Mouse (Mus musculus): ENCODE measurements at regions not wholly inside any gene's neighbourhood (a gene's known extent, or its start where the extent isn't known, plus 50 kb on each side); places are given as distances from the start of the nearest gene placed in this dataset.

DNA sequence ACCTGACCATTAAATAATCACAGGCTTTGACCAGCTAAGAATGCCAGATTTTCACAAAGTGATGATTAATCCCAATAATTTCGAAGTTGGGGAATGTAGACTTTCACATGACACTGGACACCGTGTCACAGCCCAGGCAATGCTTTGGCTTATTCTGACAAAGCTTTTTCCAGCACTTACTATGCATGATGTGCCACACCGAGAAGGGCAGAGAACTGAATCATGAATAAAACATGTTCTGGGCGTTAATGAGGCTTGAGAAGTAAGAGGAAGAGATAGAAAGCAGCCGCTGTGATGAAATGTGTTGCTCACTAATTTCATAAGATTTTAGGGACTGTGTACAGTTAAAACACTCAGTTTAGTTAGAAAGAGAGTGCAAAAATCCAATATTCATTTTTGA lies 326.8 kb downstream of the Csnka2ip start:
- no peak for DNase-seq (ENCODE audit: low spot score in 2 of 2)
- no peak overlapping the region for H3K4me3 ChIP-seq
- no peak for TF ChIP-seq CTCF (conservative IDR thresholded peaks at IDR 0.05)
- no peak overlapping the region for H3K27ac ChIP-seq

GRCm38 (mm10) chr16:64264960-64265736 lies 337.1 kb downstream of the Csnka2ip start:
- peak overlapping the region; percentile 37 for H3K4me3 ChIP-seq
- peak; percentile 36 to 52 for DNase-seq (ENCODE audit: low spot score in 2 of 2)
- TF ChIP-seq CTCF (conservative IDR thresholded peaks at IDR 0.05), result no peak
- 0 out of 2 replicates have a peak overlapping the region, but pooled peaks have one; percentile 23 for H3K27ac ChIP-seq

DNA sequence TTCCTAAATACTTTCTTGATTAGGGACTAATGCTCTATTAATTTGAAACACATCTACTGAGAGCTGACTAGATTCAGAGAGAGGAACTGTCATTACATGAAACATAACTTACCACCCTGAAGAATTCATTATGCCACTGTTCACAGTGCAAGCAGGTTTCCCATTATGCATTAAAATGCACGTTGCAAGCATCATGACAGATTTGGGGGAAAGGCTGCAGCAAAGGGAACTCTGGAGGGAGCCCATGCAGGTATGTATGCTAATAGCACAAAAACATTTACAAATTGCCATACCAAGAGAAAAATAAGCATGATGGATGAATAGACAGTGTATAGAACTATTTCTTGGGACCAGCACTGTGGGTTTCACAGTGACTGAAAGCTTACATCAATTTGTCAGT lies 351.1 kb downstream of the Csnka2ip start:
- no peak for DNase-seq (ENCODE audit: low spot score in 2 of 2)
- Histone ChIP-seq H3K27ac (no peak overlapping the region), H3K4me3 (no peak overlapping the region)
- TF ChIP-seq CTCF (conservative IDR thresholded peaks at IDR 0.05), result no peak

GRCm38 (mm10) chr16:64248743-64249142 lies 353.5 kb downstream of the Csnka2ip start:
- no peak for DNase-seq (ENCODE audit: low spot score in 2 of 2)
- no peak overlapping the region for H3K4me3 ChIP-seq
- H3K27ac ChIP-seq, result no peak overlapping the region
- no peak for TF ChIP-seq CTCF (conservative IDR thresholded peaks at IDR 0.05)

GRCm38 (mm10) chr16:64245942-64246341 lies 356.3 kb downstream of the Csnka2ip start:
- Histone ChIP-seq H3K27ac (no peak overlapping the region), H3K4me3 (no peak overlapping the region)
- no peak for TF ChIP-seq CTCF (conservative IDR thresholded peaks at IDR 0.05)
- no peak for DNase-seq (ENCODE audit: low spot score in 2 of 2)

DNA sequence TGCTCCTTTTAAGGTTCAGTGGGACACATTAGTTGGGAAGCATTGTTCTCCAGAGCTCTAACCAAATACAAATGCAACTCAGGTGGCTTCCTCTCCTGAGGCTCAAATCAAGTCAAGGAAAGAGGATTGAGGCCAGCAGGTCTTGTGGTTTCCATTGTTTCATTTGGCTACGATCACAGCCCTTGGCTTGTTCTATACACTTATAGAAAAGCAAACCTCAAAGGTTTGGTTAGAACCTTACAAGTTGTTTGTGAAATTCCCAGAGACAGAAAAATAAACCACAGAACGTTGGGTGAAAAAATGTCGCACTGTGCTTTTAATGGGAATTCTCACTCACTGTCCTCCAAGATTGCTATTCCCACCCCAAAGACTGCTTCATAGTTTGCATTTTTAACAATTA lies 360.4 kb upstream of the Epha3 start:
- Histone ChIP-seq H3K27ac (no peak overlapping the region), H3K4me3 (no peak overlapping the region)
- no peak for TF ChIP-seq CTCF (conservative IDR thresholded peaks at IDR 0.05)
- DNase-seq (ENCODE audit: low spot score in 2 of 2), result no peak

- Histone ChIP-seq H3K27ac (no peak overlapping the region), H3K4me3 (no peak overlapping the region)
- TF ChIP-seq CTCF (conservative IDR thresholded peaks at IDR 0.05), result no peak
- no peak for DNase-seq (ENCODE audit: low spot score in 2 of 2)
These were observed 352.7 kb upstream of the Epha3 start for GRCm38 (mm10) chr16:64216671-64217070.

GRCm38 (mm10) chr16:64211895-64212294 lies 347.9 kb upstream of the Epha3 start:
- H3K27ac ChIP-seq, result no peak overlapping the region
- H3K4me3 ChIP-seq, result no peak overlapping the region
- no peak for DNase-seq (ENCODE audit: low spot score in 2 of 2)
- TF ChIP-seq CTCF (conservative IDR thresholded peaks at IDR 0.05), result no peak

DNA sequence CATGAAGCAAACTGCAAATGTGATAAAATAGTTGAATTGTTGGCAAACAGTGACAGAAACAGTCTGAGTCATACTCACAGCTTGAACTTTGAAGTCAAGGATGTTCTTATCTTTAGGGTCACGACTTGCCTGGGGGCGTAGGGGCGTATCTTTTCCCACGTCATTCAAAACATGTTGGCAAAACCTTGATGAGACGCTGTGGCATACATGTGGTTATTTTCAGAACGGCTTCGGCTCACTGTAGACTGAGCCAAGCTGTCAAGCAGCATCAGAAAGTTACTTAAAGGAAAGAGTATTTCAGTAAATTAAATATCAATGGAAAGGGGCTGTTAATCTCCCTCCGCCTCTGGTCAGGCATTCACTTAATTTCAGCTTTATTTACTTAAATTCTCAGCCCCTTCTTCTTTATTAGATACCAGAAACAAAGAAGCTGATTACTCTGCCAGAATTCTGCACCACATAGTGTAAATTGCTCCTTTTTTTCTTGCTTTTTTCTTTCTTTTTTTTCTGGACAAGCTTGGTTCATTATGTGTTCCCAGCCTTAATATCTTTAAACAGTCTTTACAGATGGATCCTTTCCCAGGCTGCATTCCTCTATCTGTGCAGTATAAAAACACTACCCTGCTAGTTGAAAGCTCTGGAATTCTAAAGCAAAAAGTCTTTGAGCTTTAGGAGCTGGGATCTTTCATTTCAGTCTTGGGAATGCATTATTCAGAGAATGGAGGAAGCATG lies 302.9 kb upstream of the Epha3 start:
- DNase-seq (ENCODE audit: low spot score in 2 of 2), result no peak
- Histone ChIP-seq H3K4me3 (no peak overlapping the region), H3K27ac (no peak overlapping the region)
- TF ChIP-seq CTCF (conservative IDR thresholded peaks at IDR 0.05), result no peak

DNA sequence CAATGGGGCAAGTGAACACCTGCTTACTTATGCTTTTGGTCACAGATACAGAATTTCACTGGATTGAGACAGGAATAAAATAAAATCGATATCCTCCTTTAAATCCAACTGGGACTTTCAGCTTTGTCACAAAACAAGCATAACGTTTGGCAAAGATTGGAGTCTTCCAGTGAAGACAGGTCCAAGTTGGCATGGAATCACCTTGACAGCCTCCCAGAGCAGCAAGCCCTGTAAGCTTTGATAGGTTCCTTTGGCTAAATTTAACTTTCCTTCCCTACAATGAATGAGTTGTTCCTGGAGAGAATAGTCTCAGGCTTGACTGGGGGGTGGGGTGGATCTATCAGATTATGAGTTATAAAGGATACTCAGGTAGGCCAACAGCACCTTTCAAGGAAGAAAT lies 302.1 kb upstream of the Epha3 start:
- no peak for DNase-seq (ENCODE audit: low spot score in 2 of 2)
- H3K4me3 ChIP-seq, result no peak overlapping the region
- TF ChIP-seq CTCF (conservative IDR thresholded peaks at IDR 0.05), result no peak
- no peak overlapping the region for H3K27ac ChIP-seq

- H3K4me3 ChIP-seq, result no peak overlapping the region
- no peak for DNase-seq (ENCODE audit: low spot score in 2 of 2)
- H3K27ac ChIP-seq, result no peak overlapping the region
- no peak for TF ChIP-seq CTCF (conservative IDR thresholded peaks at IDR 0.05)
These were observed 281.9 kb upstream of the Epha3 start for GRCm38 (mm10) chr16:64145687-64146535.
